Mouse (Mus musculus) embryo, embryonic 9.5 days (tissue): ENCODE measurements around the gene Gm1527.
"Not testable (repeated sequence)": the region's sequence is repeated elsewhere in the genome, so short reads cannot be mapped to it uniquely, and the experiment has no call there.

Experiments used
- DNase-seq: peaks from one replicate; pipeline ENCODE4 v3.0.0-alpha.2; 2017; ENCODE audit errors: extremely low spot score

Gene Gm1527

DNA sequence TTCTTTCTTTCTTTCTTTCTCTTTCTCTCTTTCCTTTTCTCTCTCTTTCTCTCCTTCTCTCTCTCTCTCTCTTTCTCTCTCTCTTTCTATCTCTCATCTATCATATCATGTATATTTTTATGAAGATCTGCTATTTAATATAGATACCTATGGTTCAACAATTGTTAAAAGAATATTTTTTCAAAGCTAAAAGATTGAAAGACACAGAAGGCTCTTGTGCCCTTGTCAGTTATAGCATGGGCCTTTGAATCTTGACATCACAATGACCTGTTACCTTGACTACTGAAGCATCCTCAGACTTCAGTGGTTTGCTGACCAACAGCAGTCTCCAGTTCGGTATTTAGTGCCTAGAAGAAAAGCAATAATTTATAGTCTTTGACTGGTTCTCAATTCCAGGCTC lies at the start of gene Gm1527:
Gm1527 (plus strand) TSS at position 301 of the 400 bp plus-strand sequence.
- no peak for DNase-seq

DNA sequence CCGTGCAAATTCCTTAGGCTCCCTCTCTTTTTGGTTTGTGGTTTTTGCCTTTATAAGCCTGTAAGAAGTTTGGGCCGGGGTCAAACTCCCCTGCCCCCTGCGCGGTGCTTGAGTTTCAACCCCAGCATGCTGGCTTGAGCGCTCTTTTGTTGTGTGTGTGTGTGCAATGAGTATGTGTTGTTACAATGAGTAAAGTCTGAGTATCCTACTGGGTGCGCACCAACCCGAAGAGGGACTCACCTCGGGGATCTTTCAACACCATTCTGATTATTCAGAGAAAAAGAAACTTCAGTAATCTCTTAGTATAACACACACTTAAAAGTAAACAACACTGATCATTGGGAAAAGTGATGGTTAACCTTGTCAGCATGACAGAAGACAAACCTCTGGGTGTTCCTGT lies 49.2 kb upstream of the Gm1527 start:
- no peak for DNase-seq

GRCm38 (mm10) chr3:28847115-28847514 lies 45.3 kb upstream of the Gm1527 start:
- no peak for DNase-seq

DNA sequence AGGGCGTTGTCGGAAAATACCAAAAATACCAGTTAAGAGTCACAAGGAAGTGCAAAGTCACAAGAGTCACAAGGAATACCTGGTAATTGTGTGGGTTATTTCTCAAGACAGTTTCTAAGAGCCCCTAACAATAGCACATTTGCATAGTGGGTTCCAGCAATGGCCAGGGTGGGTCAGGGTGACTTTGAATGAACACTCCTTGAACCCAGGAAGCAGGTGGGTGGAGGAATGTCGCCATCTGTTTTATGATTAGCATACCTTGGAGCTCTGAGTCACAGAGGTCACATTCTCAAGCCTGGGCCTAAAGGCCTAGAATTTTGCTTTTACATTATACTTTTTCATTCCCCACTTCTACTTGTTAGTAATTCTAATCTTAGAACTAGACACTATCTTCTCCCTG lies 40.2 kb upstream of the Gm1527 start:
- DNase-seq = not testable (repeated sequence)

- not testable (repeated sequence) for DNase-seq
These were observed 32.6 kb upstream of the Gm1527 start for GRCm38 (mm10) chr3:28859630-28860392.

- not testable (repeated sequence) for DNase-seq
These were observed 4.5 kb downstream of the Gm1527 start for GRCm38 (mm10) chr3:28896966-28897365.

- no peak for DNase-seq
These were observed 73.5 kb downstream of the Gm1527 start for GRCm38 (mm10) chr3:28965931-28966330.

GRCm38 (mm10) chr3:28968851-28969250 lies 76.4 kb downstream of the Gm1527 start:
- peak; percentile 35 for DNase-seq
